Mouse (Mus musculus) kidney, adult 2 months (tissue): ENCODE results near the gene Steap3.

Experiments
- CTCF ChIP-seq: fragments of 200-500 bp; conservative IDR thresholded peaks from 2 replicates; pipeline ENCODE4 v1.5.1; 2011; ENCODE audit warnings: low read depth, mild to moderate bottlenecking, control low read depth, low read length, moderate library complexity, mixed read lengths; ENCODE audit not compliant: insufficient read depth, insufficient read length
- POLR2A ChIP-seq: fragments of 200-500 bp; IDR thresholded peaks from one replicate; pipeline ENCODE4 v1.6.1; 2011; ENCODE audit warnings: low read depth, low read length, control low read depth

DNA sequence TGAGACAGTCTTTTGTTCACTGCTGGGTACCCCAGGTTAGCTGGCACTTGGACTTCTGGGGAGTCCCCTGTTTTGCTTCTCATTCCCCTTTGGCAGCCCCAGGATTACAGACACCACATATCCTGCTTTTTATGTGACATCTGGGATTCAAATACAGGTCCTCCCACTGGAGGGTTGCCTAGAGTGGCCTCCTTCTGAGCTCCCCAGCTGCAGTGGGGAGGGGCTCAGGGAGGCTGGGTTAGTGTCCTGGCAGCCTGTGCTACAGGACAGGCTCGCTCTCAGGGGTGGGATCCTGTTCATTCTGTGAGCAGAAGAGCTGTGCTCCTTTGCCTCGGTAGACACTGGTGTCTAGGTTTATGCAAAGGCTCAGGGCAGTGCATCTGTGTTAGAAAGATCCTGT is 51.2 kb downstream of the Steap3 start:
- TF ChIP-seq CTCF, result no peak
- no peak for TF ChIP-seq POLR2A
